Mouse (Mus musculus): ENCODE measurements at regions not wholly inside any gene's neighbourhood (a gene's known extent, or its start where the extent isn't known, plus 50 kb on each side); places are given as distances from the start of the nearest gene placed in this dataset.

- TF ChIP-seq CTCF (IDR thresholded peaks at IDR 0.05; ENCODE audit: low read depth, low read length), result no peak
- TF ChIP-seq TAL1 (conservative IDR thresholded peaks at IDR 0.05; ENCODE audit: low read depth, low read length), result no peak
- no peak for TF ChIP-seq GATA1 (IDR thresholded peaks at IDR 0.05; ENCODE audit: borderline replicate concordance, low read length)
Measured at GRCm38 (mm10) chr2:28325502-28325901, 121.1 kb upstream of the Ppp1r26 start.
